Mouse (Mus musculus): ENCODE data around the gene Ankrd39.

Gene Ankrd39

GRCm38 (mm10) chr1:36572709-36573108 lies 25.5 kb upstream of the Ankrd39 start:
- no peak for DNase-seq (ENCODE audit: low spot score in 2 of 2)

GRCm38 (mm10) chr1:36572140-36572700 lies 25.0 kb upstream of the Ankrd39 start:
- DNase-seq (ENCODE audit: low spot score in 2 of 2): no peak

- DNase-seq (ENCODE audit: low spot score in 2 of 2): no peak
These were observed 24.4 kb upstream of the Ankrd39 start for GRCm38 (mm10) chr1:36571627-36572026.

- DNase-seq (ENCODE audit: low spot score in 2 of 2): no peak
These were observed 23.1 kb upstream of the Ankrd39 start for GRCm38 (mm10) chr1:36570320-36570719.

- DNase-seq (ENCODE audit: low spot score in 2 of 2): no peak
These were observed 22.5 kb upstream of the Ankrd39 start for GRCm38 (mm10) chr1:36569694-36570276.

GRCm38 (mm10) chr1:36568776-36569175 lies 21.5 kb upstream of the Ankrd39 start:
- DNase-seq (ENCODE audit: low spot score in 2 of 2): no peak

- no peak for DNase-seq (ENCODE audit: low spot score in 2 of 2)
These were observed 20.8 kb upstream of the Ankrd39 start for GRCm38 (mm10) chr1:36567818-36568603.

GRCm38 (mm10) chr1:36566425-36566824 lies 19.2 kb upstream of the Ankrd39 start:
- DNase-seq (ENCODE audit: low spot score in 2 of 2): no peak

GRCm38 (mm10) chr1:36564101-36564500 lies 16.9 kb upstream of the Ankrd39 start:
- no peak for DNase-seq (ENCODE audit: low spot score in 2 of 2)

- DNase-seq (ENCODE audit: low spot score in 2 of 2): no peak
These were observed 16.4 kb upstream of the Ankrd39 start for GRCm38 (mm10) chr1:36563632-36564031.

- no peak for DNase-seq (ENCODE audit: low spot score in 2 of 2)
These were observed 16.0 kb upstream of the Ankrd39 start for GRCm38 (mm10) chr1:36563197-36563596.

- no peak for DNase-seq (ENCODE audit: low spot score in 2 of 2)
These were observed 15.1 kb upstream of the Ankrd39 start for GRCm38 (mm10) chr1:36562388-36562787.

GRCm38 (mm10) chr1:36560903-36561302 lies 13.7 kb upstream of the Ankrd39 start:
- DNase-seq (ENCODE audit: low spot score in 2 of 2): no peak

- DNase-seq (ENCODE audit: low spot score in 2 of 2): no peak
These were observed 12.6 kb upstream of the Ankrd39 start for GRCm38 (mm10) chr1:36559888-36560287.

- DNase-seq (ENCODE audit: low spot score in 2 of 2): no peak
These were observed 12.0 kb upstream of the Ankrd39 start for GRCm38 (mm10) chr1:36559256-36559655.

GRCm38 (mm10) chr1:36558031-36558993 lies 11.1 kb upstream of the Ankrd39 start, which contains the start of gene Sema4c:
TSS of gene Sema4c (minus strand) at chr1:36558349.
- DNase-seq (ENCODE audit: low spot score in 2 of 2): peak; percentile 62 to 79

- peak in 1 of 2 experiments; percentile 81 for DNase-seq (ENCODE audit: low spot score in 2 of 2)
These were observed 10.3 kb upstream of the Ankrd39 start for GRCm38 (mm10) chr1:36557457-36558011.

GRCm38 (mm10) chr1:36556553-36557456 lies 9.6 kb upstream of the Ankrd39 start:
- peak; percentile 89 to 93 for DNase-seq (ENCODE audit: low spot score in 2 of 2)

- no peak for DNase-seq (ENCODE audit: low spot score in 2 of 2)
These were observed 8.7 kb upstream of the Ankrd39 start for GRCm38 (mm10) chr1:36555798-36556395.
